Mouse (Mus musculus) testis, adult 2 months (tissue): ENCODE results near the gene Arhgef39. TPM values are rescaled to one million over a fixed set of nuclear protein-coding genes. Genes with fewer than 3 reads are reported as not detected.
"Not testable (repeated sequence)": the region's sequence is repeated elsewhere in the genome, so short reads cannot be mapped to it uniquely, and the experiment has no call there.

ENCODE experiments used
- H3K27ac ChIP-seq: fragments of 200-500 bp; 2 replicates; pipeline ENCODE4 v1.5.1; 2012; ENCODE audit warnings: low read depth, low read length; ENCODE audit not compliant: control insufficient read depth, insufficient read depth
- H3K27me3 ChIP-seq: fragments of 200-500 bp; 2 replicates; pipeline ENCODE4 v1.6.1; 2012; ENCODE audit warnings: mild to moderate bottlenecking, low read length, moderate library complexity; ENCODE audit not compliant: control insufficient read depth, insufficient read depth
- H3K36me3 ChIP-seq: fragments of 200-500 bp; 2 replicates; pipeline ENCODE4 v1.6.1; 2012; ENCODE audit warnings: mild to moderate bottlenecking, low read length; ENCODE audit not compliant: control insufficient read depth, insufficient read depth
- H3K4me1 ChIP-seq: fragments of 200-500 bp; 2 replicates; pipeline ENCODE4 v1.6.1; 2012; ENCODE audit warnings: low read length; ENCODE audit not compliant: control insufficient read depth, insufficient read depth
- H3K4me3 ChIP-seq: fragments of 200-500 bp; 2 replicates; pipeline ENCODE4 v1.5.1; 2012; ENCODE audit warnings: low read depth, mild to moderate bottlenecking, low read length, moderate library complexity, mixed read lengths; ENCODE audit not compliant: control insufficient read depth
- CTCF ChIP-seq: fragments of 200-500 bp; IDR thresholded peaks from 2 replicates; pipeline ENCODE4 v1.5.1; 2012; ENCODE audit warnings: low read depth, mild to moderate bottlenecking, inconsistent platforms, low read length, moderate library complexity; ENCODE audit not compliant: control insufficient read depth, insufficient read depth, insufficient replicate concordance
- POLR2A ChIP-seq: fragments of 200-500 bp; IDR thresholded peaks from 2 replicates; pipeline ENCODE4 v1.6.1; 2012; ENCODE audit warnings: low read depth, mild to moderate bottlenecking, inconsistent platforms, low read length, moderate library complexity; ENCODE audit not compliant: control insufficient read depth
- polyA plus RNA-seq: library from polyadenylated mRNA; depleted of rRNA; stranded (reverse); fragments of >200 nt; gene quantifications from 2 replicates; pipeline ENCODE4 v1.2.3, GENCODE M21; 2012

Arhgef39 gene
- polyA plus RNA-seq, 1 experiment, result 26.6 TPM

DNA sequence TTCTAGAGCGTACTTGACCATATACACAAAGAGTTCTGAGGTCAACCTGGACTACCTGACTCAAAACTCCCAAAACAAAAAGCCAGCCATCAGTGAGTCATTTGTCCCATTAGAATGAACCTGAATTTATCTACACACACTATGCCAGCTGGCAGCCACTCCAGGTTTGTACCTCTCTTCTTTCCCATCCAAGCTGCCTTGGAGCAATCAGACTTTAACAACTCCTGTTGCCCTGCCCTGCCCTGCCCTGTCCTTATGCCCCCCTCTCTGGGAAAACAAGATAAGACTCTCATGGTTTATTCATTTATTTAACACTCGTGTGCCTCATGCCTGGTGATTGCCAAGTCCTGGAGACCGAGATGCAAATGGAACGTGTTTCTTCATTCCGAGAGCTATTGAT, 8.7 kb downstream of the Arhgef39 start:
- Histone ChIP-seq H3K27ac (no peak overlapping the region), H3K4me1 (peaks cover 3% of the 10 kb centered on the region; the same call in 1 of the 2 replicates), H3K4me3 (no peak overlapping the region), H3K27me3 (no peaks in the 10 kb centered on the region), H3K36me3 (no peaks in the 10 kb centered on the region)
- TF ChIP-seq CTCF (no peak), POLR2A (no peak)

DNA sequence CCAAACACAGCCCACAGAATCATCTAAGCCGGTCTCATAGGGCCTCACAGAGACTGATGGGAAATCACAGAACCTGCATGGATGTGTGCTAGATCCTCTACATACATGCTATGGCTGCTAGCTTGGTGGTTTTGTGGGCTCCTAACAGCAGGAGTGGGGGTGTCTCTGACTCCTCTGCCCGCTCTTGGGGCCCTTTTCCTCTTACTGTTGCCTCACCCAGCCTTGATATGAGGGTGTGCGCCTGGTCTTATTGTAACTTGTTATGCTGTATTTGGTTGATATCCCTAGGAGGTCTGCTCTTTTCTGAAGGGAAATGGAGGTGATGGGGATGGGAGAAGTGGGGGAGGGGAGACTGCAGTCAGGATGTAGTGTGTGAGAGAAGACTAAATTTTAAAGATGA, 9.9 kb downstream of the Arhgef39 start:
- Histone ChIP-seq H3K4me3 (no peak overlapping the region), H3K27me3 (no peaks in the 10 kb centered on the region), H3K4me1 (peaks cover 3% of the 10 kb centered on the region; the same call in 1 of the 2 replicates), H3K27ac (no peak overlapping the region), H3K36me3 (no peaks in the 10 kb centered on the region)
- TF ChIP-seq POLR2A (no peak), CTCF (no peak)

DNA sequence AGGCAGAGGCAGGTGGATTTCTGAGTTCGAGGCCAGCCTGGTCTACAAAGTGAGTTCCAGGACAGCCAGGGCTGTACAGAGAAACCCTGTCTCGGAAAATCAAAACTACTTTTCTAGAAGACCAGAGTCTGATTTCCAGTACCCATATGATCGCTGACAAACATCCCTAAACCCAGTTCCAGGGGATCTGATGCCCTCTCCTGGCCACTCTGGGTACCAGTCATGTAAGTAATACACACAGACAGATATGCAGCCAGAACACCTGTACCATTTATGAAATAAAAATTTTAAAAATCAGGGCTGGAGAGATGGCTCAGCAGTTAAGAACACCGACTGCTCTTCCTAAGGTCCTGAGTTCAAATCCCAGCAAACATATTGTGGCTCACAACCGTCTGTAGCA, 13.8 kb downstream of the Arhgef39 start:
- H3K36me3 ChIP-seq, H3K27me3 ChIP-seq, H3K27ac ChIP-seq, H3K4me3 ChIP-seq, H3K4me1 ChIP-seq: not testable (repeated sequence)

DNA sequence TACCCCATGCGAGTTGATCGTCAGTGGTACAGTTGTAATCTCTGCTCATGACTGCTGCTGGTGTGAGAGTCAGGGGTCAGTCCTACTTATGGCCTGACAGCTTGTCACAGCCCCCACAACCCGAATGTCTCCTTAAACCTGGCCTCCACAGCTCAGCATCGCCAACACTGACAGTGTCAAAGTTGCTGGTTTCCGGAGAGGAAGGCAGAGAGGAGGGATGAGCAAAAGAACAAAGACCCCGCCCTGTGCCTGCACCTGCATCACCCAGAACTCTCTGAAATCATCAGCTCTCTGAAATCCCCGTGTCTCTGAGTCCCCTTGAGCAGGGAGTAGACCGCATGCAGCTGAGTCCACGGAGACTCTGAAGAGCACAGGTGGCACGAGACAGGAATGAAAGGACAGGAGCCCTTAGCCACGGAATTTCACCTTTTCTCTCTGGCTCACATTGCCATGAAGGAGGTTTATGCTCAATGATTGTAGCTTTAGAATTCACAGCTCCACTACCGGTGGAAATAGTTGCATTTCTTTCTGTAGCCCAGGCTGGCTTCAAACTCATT, 15.9 kb downstream of the Arhgef39 start, which contains the start of gene Sit1:
TSS of gene Sit1 (minus strand) at position 200 of the 557 bp plus-strand sequence.
- H3K36me3 ChIP-seq, result no peaks in the 10 kb centered on the region
- no peaks in the 10 kb centered on the region for H3K27me3 ChIP-seq
- TF ChIP-seq POLR2A, result no peak
- no peak for TF ChIP-seq CTCF
- H3K4me3 ChIP-seq, result no peak within 1 kb of the TSS
- peaks cover 14% of the 10 kb centered on the region for H3K4me1 ChIP-seq
- H3K27ac ChIP-seq, result no peak within 1 kb of the TSS

DNA sequence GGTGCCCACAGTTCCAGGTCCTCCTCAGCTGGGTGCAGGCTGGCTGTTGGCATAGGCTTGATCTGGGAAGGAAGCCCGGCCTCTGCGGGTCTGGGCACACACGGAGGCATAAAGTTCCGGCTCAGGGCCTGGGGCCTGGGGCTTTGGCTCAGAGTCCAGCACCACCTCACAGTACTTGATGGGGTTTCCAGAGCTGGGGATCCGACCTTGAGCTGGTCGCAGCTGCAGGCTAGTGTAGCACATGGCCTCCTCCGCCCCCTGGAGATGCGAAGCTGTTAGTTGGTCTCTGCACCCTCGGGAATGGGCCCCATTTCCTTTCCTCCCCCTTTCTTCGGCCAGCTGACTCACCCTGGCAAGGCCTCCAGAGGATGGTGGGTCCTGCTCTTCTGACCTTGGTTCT, 16.9 kb downstream of the Arhgef39 start:
- H3K27ac ChIP-seq, result no peak overlapping the region
- no peaks in the 10 kb centered on the region for H3K36me3 ChIP-seq
- no peaks in the 10 kb centered on the region for H3K27me3 ChIP-seq
- H3K4me1 ChIP-seq, result peaks cover 21% of the 10 kb centered on the region
- H3K4me3 ChIP-seq, result no peak overlapping the region
- TF ChIP-seq POLR2A (no peak), CTCF (no peak)

DNA sequence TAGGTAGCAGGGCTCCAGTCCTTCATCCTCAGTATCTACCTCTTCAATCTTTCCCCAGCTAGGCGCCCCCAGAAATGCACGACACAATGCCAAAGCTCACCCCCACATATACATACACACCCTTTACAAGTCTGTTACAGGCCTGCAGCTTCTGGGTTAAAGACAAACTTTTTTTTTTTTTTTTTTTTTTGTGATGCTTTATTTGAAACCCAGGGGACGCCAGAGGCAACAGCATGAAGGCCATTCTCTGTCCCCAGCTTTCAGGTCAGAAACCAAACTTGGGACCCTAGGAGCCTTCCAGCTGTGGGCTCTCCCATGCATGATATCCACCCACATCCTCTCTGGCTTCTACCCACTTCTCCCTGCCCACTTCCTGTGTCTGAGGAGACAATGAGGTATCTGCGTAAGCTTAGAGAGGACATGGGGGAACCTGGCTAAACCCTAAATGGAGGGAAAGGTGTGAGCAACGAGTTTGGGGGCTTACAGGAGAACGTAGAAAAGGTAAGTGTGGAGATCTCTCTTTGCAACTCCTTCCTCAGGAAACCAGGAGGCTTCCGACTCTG, 17.5 kb downstream of the Arhgef39 start:
- no peaks in the 10 kb centered on the region for H3K36me3 ChIP-seq
- no peak overlapping the region for H3K27ac ChIP-seq
- H3K4me1 ChIP-seq, result peaks cover 21% of the 10 kb centered on the region
- no peak overlapping the region for H3K4me3 ChIP-seq
- TF ChIP-seq POLR2A (no peak), CTCF (no peak)
- H3K27me3 ChIP-seq, result no peaks in the 10 kb centered on the region

DNA sequence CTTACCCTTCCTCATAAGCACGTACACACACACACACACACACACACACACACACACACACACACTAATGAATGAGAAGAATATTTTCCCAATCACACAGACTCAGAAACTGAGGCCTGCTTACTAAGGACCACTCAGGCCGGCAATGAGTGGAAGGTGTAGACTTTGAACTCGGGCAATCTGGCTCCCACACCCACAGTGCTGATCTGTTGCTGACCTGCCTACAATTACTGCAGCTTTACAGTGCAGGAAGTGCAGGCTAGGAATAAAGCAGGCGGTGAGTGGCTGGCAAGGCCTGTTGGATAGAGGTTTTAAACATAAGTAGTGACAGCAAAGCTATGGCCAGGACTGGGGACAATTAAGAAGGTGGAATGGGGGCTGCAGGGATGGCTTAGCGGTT, 18.5 kb downstream of the Arhgef39 start:
- Histone ChIP-seq H3K27ac (no peak overlapping the region), H3K36me3 (no peaks in the 10 kb centered on the region), H3K4me1 (peaks cover 21% of the 10 kb centered on the region), H3K4me3 (no peak overlapping the region), H3K27me3 (no peaks in the 10 kb centered on the region)
- TF ChIP-seq CTCF (no peak), POLR2A (no peak)
